Mouse (Mus musculus): ENCODE data around the gene Pappa. TPM values are rescaled to one million over a fixed set of nuclear protein-coding genes. Genes with fewer than 3 reads are reported as not detected.
A peak's percentile ranks its signal among the peaks of the same experiment; 100 is the strongest.

Gene Pappa
- polyA plus RNA-seq, 1 experiment from 2014 or later = 0.69 TPM

DNA sequence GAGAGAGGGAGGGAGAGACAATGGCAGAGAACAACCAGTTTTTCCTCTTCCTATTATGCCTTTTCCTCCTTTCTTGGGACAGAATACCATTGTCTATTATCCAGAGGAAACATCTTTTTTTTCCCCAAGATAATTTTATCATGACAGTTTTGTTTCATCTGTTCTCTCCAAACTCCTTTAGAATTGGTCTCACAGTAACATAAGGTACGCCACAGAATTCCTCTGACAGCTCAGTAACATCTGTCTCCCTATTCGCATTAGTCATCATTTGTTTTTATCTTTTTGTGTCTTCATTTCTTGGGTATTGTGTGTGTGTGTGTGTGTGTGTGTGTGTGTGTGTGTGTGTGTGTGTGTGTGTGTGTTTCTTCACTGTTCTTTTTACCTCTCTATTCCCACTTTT, 201.8 kb downstream of the Pappa start:
- Histone ChIP-seq H3K36me3 (no peaks in the 10 kb centered on the region), H3K9me3 (replicated peaks) (no peaks in the 10 kb centered on the region), H3K4me3 (no peak overlapping the region), H3K27me3 (ENCODE audit: low read depth, poor library complexity, severe bottlenecking) (no peaks in the 10 kb centered on the region), H3K27ac (no peak overlapping the region), H3K4me1 (peaks cover 25% of the 10 kb centered on the region)
- WGBS = 96% methylated on average over 2 of the region's 2 CpGs
- DNase-seq (ENCODE audit: low spot score) = no peak

DNA sequence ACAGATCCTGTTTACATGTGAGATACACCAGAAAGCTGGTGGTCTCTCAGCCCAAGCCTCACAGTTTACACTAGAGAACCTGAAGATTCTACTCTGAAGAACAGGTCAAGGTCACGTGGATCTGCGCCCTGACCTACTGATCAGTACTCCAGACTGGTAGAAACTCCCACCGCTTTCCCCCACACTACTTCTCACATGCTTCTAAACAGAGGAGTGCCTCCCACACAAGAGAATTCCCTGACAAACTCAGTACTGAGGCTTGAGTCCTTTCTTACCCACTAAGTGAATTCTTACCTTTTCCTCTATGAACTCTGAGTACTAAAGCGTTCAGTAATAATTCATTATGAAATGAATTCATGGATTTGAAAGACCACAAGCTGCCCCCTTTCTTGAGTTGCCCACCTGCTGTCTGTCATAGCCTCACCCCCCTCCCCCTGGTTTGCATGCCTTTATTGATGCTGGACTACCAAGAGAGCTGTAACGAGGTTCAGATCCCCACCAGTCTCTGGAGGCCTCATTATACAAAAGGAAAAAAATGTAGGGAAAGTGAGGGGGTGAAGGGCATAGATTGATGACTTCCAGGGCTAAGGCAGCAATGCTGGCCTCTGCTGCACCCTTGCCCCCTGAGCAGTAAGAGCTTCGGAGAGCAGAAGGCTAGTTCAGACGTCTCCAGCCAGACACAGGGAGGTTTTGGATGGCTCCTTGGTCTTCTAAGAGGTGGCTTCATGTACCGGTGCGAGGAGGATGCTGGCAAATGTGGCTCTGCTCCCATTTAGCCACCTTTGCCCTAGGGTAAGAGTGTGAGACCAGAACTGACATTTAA, 204.7 kb downstream of the Pappa start:
- H3K4me3 ChIP-seq = no peak overlapping the region
- no peaks in the 10 kb centered on the region for H3K27me3 ChIP-seq (ENCODE audit: low read depth, poor library complexity, severe bottlenecking)
- H3K4me1 ChIP-seq = peaks cover 16% of the 10 kb centered on the region
- WGBS = 65% methylated on average over 9 of the region's 9 CpGs
- peak; percentile 33 for DNase-seq (ENCODE audit: low spot score)
- peak overlapping the region; percentile 38; the same call in 1 of the 2 replicates for H3K27ac ChIP-seq
- no peaks in the 10 kb centered on the region for H3K9me3 ChIP-seq (replicated peaks)
- H3K36me3 ChIP-seq = no peaks in the 10 kb centered on the region

DNA sequence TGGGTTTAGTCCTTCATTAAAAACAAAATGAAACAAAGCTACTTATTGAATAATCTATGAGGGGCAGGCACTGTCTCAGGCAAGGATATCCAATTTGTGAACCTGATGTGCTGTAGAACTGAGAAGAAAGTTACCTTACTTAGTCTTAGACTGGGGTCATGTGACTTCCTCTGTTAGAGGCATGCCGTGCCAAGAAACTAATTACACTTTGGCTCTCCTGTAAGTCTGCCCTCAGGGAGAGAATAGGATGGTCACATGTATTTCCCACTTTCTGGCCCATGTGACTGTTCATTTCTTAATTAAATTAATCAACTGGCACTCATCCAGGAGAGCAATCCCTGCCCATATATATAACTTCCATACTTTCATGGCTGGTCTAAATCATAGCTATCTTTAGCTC, 209.7 kb downstream of the Pappa start:
- H3K4me3 ChIP-seq = no peak overlapping the region
- no peak overlapping the region for H3K27ac ChIP-seq
- peaks cover 10% of the 10 kb centered on the region for H3K4me1 ChIP-seq
- no peak for DNase-seq (ENCODE audit: low spot score)
- H3K9me3 ChIP-seq (replicated peaks) = no peaks in the 10 kb centered on the region
- no peaks in the 10 kb centered on the region for H3K27me3 ChIP-seq (ENCODE audit: low read depth, poor library complexity, severe bottlenecking)
- H3K36me3 ChIP-seq = no peaks in the 10 kb centered on the region
- 51% methylated on average over 1 of the region's 1 CpGs for WGBS

DNA sequence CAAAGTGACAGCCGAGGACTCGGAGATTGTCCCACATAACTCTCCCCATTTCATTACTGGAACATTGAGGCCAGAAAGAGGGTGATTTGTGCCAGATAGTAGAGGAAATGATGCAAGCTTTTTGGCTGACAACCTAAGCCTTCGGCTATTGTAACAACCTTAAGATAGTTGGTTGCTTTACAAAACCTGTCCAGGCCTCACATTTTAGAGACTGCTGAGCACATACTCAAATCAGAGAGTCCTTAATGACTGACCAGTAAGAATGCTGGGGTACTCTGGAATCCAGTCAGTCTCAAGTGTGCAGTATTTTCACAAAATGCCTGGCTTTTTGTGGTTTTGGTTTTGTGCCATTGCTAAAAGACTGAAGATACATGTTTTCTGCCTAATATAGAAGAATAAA, 217.8 kb downstream of the Pappa start:
- Histone ChIP-seq H3K27me3 (ENCODE audit: low read depth, poor library complexity, severe bottlenecking) (no peaks in the 10 kb centered on the region), H3K4me3 (no peak overlapping the region), H3K9me3 (replicated peaks) (no peaks in the 10 kb centered on the region), H3K4me1 (no peaks in the 10 kb centered on the region), H3K36me3 (no peaks in the 10 kb centered on the region), H3K27ac (no peak overlapping the region)
- no peak for DNase-seq (ENCODE audit: low spot score)
- WGBS = 96% methylated on average over 3 of the region's 3 CpGs

DNA sequence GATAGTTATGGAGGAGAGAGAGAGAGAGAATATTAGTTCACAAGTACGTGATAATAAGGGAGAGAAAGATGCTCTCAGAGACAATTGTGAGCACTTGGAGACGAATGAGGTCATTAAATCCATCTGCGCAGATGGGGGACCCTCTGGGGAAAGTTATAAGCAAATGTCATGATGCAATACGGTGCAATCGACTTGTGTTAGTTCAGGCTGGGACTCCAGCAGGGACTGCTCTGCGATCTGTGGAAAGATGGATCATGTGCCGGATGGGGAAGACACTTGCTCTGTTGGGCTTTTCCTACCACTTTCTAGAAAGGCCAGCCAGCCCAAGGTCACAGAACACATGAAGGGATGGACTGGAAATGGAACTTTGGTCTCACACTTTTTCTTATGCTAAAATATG, 226.5 kb downstream of the Pappa start:
- no peaks in the 10 kb centered on the region for H3K9me3 ChIP-seq (replicated peaks)
- DNase-seq (ENCODE audit: low spot score) = no peak
- WGBS = 85% methylated on average over 7 of the region's 7 CpGs
- H3K36me3 ChIP-seq = no peaks in the 10 kb centered on the region
- no peaks in the 10 kb centered on the region for H3K27me3 ChIP-seq (ENCODE audit: low read depth, poor library complexity, severe bottlenecking)
- H3K4me1 ChIP-seq = no peaks in the 10 kb centered on the region
- H3K27ac ChIP-seq = no peak overlapping the region
- no peak overlapping the region for H3K4me3 ChIP-seq

DNA sequence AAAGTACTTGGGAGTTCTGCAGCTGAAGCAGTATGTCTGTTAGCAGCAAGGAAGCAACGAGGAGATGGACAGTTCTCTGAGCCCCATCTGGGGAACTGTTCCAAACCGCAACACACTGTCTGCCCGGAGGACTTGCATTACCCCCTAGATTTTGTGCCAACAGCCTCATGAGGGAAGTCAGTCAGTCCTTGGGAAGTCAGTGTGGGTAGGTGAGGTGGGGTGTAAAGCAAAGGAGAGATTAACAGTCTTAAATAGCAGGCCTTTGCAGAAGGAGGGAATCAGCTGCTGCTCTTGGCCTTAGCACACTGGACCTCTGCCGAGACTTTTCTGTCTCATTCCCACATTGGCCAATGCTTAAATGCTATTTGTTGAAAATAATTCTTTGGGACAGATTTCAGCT, 230.6 kb downstream of the Pappa start:
- no peaks in the 10 kb centered on the region for H3K4me1 ChIP-seq
- H3K4me3 ChIP-seq = no peak overlapping the region
- H3K9me3 ChIP-seq (replicated peaks) = no peaks in the 10 kb centered on the region
- DNase-seq (ENCODE audit: low spot score) = no peak
- 84% methylated on average over 4 of the region's 4 CpGs for WGBS
- H3K36me3 ChIP-seq = no peaks in the 10 kb centered on the region
- no peak overlapping the region for H3K27ac ChIP-seq
- H3K27me3 ChIP-seq (ENCODE audit: low read depth, poor library complexity, severe bottlenecking) = no peaks in the 10 kb centered on the region

DNA sequence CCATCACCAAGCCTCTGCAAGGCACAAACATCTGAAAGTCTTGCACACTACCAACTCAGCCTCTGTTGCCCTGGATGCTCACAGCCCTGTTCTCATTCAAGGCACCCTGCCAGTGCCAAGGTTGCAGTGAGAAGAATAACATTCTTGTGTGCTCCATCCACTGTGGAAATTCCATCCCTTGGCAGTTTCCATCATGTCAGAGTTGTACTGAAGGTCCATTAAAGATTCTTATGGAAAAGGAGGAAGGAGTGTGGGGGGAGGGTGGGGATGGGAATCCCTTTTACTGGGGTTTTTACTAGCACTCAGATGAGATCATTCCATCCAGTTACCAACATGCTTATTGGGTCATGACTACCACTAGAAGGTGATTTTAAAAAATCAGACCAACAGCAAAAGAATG, 243.2 kb downstream of the Pappa start:
- H3K27me3 ChIP-seq (ENCODE audit: low read depth, poor library complexity, severe bottlenecking) = no peaks in the 10 kb centered on the region

DNA sequence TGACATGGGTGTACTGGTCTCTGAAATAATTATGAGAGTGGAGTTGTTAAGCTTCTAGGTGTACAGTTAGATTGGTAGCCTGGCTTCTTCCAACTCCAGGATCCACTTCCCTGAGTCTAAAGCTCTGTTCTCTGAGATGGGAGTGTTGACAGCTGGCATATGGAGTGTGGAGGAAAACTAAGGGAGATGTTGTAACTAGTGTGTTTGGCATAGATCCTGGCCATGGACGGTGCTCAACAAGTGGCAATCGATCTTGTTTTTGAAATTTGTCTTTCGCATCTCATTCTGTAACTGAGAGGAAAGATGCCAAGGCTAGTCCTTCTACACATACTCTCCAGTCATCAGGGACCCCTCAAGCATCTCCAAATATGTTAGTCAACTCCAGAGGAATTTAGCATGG, 248.8 kb downstream of the Pappa start:
- Histone ChIP-seq H3K4me3 (no peak overlapping the region), H3K9me3 (replicated peaks) (no peaks in the 10 kb centered on the region), H3K27ac (no peak overlapping the region), H3K27me3 (ENCODE audit: low read depth, poor library complexity, severe bottlenecking) (no peaks in the 10 kb centered on the region), H3K4me1 (peaks cover 5% of the 10 kb centered on the region), H3K36me3 (no peaks in the 10 kb centered on the region)
- DNase-seq (ENCODE audit: low spot score) = no peak
- WGBS = 93% methylated on average over 3 of the region's 3 CpGs

More for the DNA sequence above, 243.2 kb downstream of the Pappa start:
- H3K27ac ChIP-seq = no peak overlapping the region; the same call in 1 of the 2 replicates
- H3K4me1 ChIP-seq = no peaks in the 10 kb centered on the region
- H3K36me3 ChIP-seq = no peaks in the 10 kb centered on the region
- DNase-seq (ENCODE audit: low spot score) = no peak
- no peaks in the 10 kb centered on the region for H3K9me3 ChIP-seq (replicated peaks)
- no peak overlapping the region for H3K4me3 ChIP-seq

DNA sequence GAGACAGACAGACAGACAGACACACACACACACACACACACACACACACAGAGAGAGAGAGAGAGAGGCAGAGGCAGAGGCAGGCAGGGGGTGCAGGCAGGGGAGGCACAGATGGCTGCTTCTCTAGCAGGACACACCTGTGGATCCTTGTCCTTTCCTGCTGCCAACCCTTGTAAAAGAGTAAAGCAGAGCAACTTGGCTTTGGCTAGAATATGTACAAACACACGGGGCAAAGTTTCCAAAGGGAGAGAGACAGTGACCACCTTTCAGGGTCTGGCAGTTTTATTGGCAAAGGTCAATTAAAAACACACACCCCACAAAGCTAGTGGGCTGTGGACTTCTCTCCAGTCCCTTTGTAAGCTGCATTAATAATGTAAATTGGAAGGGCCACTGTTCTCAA, 249.9 kb downstream of the Pappa start:
- no peak for DNase-seq (ENCODE audit: low spot score)
- Histone ChIP-seq H3K4me3 (no peak overlapping the region), H3K27ac (no peak overlapping the region), H3K9me3 (replicated peaks) (no peaks in the 10 kb centered on the region), H3K4me1 (peaks cover 5% of the 10 kb centered on the region), H3K27me3 (ENCODE audit: low read depth, poor library complexity, severe bottlenecking) (no peaks in the 10 kb centered on the region), H3K36me3 (no peaks in the 10 kb centered on the region)
- 23% methylated on average over 1 of the region's 1 CpGs for WGBS

DNA sequence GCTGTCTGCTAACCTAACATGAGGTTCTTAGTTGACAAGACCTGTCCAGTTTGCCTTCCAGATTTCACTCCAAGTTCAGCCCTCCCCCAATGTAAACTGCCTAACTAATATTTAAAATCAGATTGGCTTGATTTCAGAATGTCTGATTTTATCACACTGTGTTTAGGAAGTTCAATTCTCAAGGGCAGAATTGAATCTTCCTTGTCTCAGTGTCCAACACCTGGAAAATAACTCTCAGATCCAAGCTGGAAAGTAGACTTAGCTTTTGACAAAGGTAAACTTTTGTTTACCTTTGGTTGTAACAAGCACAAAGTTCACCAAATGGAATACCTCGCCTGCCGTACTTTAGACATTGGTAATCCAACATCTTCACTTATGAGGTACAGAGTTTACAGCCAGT, 252.6 kb downstream of the Pappa start:
- DNase-seq (ENCODE audit: low spot score) = no peak
- Histone ChIP-seq H3K4me1 (peaks cover 5% of the 10 kb centered on the region), H3K36me3 (no peaks in the 10 kb centered on the region), H3K27ac (no peak overlapping the region), H3K27me3 (ENCODE audit: low read depth, poor library complexity, severe bottlenecking) (no peaks in the 10 kb centered on the region), H3K9me3 (replicated peaks) (no peaks in the 10 kb centered on the region), H3K4me3 (no peak overlapping the region)
- 91% methylated on average over 2 of the region's 2 CpGs for WGBS

DNA sequence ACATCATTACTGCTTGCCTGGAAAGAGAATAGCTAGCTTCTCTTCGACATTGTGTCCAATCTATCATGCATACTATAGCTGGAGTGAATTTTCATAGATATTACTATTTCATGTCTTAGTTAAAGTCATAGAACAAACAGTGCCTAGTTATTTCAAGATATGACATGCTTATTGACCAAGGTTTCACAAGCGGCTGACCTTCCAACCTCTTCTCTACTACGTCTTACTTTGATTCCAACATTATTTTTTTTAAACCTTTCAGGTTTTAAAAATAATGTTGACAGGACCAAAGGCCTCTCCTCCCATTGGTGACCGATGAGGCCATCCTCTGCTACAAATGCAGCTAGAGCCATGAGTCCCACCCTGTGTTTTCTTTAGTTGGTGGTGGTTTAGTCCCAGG, 255.5 kb downstream of the Pappa start:
- WGBS = 95% methylated on average over 4 of the region's 4 CpGs
- DNase-seq (ENCODE audit: low spot score) = no peak
- H3K4me3 ChIP-seq = no peak overlapping the region
- H3K4me1 ChIP-seq = no peaks in the 10 kb centered on the region
- no peak overlapping the region for H3K27ac ChIP-seq
- no peaks in the 10 kb centered on the region for H3K9me3 ChIP-seq (replicated peaks)
- H3K36me3 ChIP-seq = no peaks in the 10 kb centered on the region
- no peaks in the 10 kb centered on the region for H3K27me3 ChIP-seq (ENCODE audit: low read depth, poor library complexity, severe bottlenecking)

DNA sequence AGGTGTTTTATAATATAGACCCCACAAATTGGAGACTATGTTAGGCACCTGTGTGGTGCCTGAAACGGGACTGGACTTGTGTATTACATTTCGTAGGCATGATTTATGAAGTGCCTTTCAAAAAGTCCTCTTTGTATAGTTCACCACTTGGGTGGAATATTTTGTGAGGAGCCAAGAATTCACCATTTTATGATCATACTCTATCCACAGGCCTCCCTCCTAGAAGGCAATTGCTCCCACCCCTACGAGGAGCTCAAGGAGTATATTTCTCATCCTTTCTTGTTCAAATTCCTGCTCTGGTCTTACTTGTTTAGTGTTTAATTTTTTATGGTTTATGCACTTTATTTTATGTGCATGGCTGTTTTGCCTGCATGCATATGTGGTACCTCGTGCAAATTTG, 259.1 kb downstream of the Pappa start:
- no peak for DNase-seq (ENCODE audit: low spot score)
- Histone ChIP-seq H3K27me3 (ENCODE audit: low read depth, poor library complexity, severe bottlenecking) (no peaks in the 10 kb centered on the region), H3K4me1 (no peaks in the 10 kb centered on the region), H3K9me3 (replicated peaks) (no peaks in the 10 kb centered on the region), H3K36me3 (no peaks in the 10 kb centered on the region), H3K27ac (no peak overlapping the region), H3K4me3 (no peak overlapping the region)
- WGBS = 86% methylated on average over 4 of the region's 4 CpGs

DNA sequence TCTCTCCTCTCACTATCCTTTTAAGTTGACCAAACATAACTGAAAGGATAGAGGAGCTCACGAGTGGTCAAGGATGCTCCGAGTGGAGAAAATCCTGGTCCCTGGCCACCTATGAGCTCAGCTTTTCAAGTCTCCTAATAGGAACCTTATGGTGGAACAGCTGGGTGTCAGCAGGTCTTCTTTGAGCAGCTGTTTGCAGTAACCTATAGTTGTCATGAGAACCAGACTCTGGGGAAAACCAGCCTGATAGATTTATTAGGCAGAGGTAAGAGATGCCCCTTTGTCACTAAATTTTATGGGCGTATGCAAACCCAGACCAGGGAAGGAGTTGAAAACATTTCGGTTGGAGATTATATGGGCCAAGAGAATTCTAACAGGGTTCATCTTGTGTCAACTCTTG, 267.0 kb downstream of the Pappa start:
- Histone ChIP-seq H3K9me3 (replicated peaks) (no peaks in the 10 kb centered on the region), H3K4me1 (peaks cover 7% of the 10 kb centered on the region), H3K4me3 (no peak overlapping the region), H3K27ac (no peak overlapping the region), H3K36me3 (no peaks in the 10 kb centered on the region), H3K27me3 (ENCODE audit: low read depth, poor library complexity, severe bottlenecking) (no peaks in the 10 kb centered on the region)
- WGBS = 29% methylated on average over 4 of the region's 4 CpGs
- no peak for DNase-seq (ENCODE audit: low spot score)

DNA sequence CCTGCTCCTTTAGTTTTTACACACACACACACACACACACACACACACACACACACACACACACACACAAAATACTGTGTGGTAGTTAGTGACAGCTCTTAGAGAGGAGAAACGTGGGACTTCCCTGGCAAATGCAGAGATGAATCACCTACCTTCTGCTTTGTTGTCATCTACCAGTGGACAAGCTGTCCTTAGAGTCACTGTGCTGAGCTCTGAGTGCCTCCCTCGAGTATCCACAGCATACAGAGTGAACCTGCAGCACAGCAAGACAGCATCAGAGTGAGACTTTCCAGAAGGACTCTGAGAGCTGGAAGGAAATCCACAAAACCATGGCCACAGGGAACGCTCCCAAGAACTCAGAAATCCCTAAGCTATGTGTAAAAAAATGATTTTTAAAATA, 272.8 kb downstream of the Pappa start:
- Histone ChIP-seq H3K36me3 (no peaks in the 10 kb centered on the region), H3K4me1 (no peaks in the 10 kb centered on the region), H3K4me3 (no peak overlapping the region), H3K27ac (no peak overlapping the region), H3K9me3 (replicated peaks) (no peaks in the 10 kb centered on the region), H3K27me3 (ENCODE audit: low read depth, poor library complexity, severe bottlenecking) (no peaks in the 10 kb centered on the region)
- 73% methylated on average over 3 of the region's 3 CpGs for WGBS
- no peak for DNase-seq (ENCODE audit: low spot score)

All from limb, embryonic 10.5 days (tissue).